Mouse (Mus musculus) embryo, embryonic 11.5 days (tissue): ENCODE results near the gene Dolpp1.

Source experiments
- DNase-seq: peaks from one replicate; pipeline ENCODE4 v3.0.0-alpha.2; 2012; ENCODE audit warnings: low read depth, low spot score

Dolpp1 gene

GRCm38 (mm10) chr2:30440701-30441517 lies 48.9 kb downstream of the Dolpp1 start:
- DNase-seq, result peak; percentile 75

GRCm38 (mm10) chr2:30441518-30442497 lies 49.8 kb downstream of the Dolpp1 start:
- DNase-seq, result peak; percentile 97

GRCm38 (mm10) chr2:30442498-30442890 lies 50.4 kb downstream of the Dolpp1 start:
- no peak for DNase-seq

- no peak for DNase-seq
These were observed 51.2 kb downstream of the Dolpp1 start for GRCm38 (mm10) chr2:30443281-30443680.

GRCm38 (mm10) chr2:30444006-30444405 lies 52.0 kb downstream of the Dolpp1 start:
- no peak for DNase-seq

GRCm38 (mm10) chr2:30444450-30444849 lies 52.4 kb downstream of the Dolpp1 start:
- no peak for DNase-seq

- peak; percentile 63 for DNase-seq
These were observed 53.3 kb downstream of the Dolpp1 start for GRCm38 (mm10) chr2:30445312-30445711.

GRCm38 (mm10) chr2:30446891-30447826 lies 55.1 kb downstream of the Dolpp1 start:
- DNase-seq, result no peak

- no peak for DNase-seq
These were observed 56.3 kb downstream of the Dolpp1 start for GRCm38 (mm10) chr2:30448371-30448770.
